Mouse (Mus musculus): ENCODE measurements at regions not wholly inside any gene's neighbourhood (a gene's known extent, or its start where the extent isn't known, plus 50 kb on each side); places are given as distances from the start of the nearest gene placed in this dataset.

DNA sequence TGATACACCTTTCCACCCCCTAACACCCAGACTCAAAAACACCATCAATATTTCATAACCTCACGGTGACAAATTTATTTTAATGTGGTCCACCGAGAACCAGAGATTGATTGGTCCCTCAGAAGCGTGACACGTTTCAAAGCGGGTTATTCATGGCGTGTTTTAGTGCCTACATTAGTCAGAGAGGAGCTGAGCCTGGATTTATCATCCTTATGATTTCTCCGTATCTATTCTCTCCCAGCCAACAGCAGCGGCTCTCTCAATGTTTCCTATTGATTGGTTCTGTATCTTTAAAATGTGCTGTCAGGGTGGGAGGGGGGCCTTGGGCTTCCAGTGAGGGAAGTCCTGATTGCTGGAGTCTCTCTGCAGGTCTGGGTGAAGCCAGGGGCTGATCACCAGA lies 219.9 kb downstream of the Dhx35 start:
- in situ Hi-C loops (cut with MboI; ENCODE audit: low sequenced_read_pairs) = no loop called here

GRCm38 (mm10) chr2:159019921-159020534 lies 225.4 kb downstream of the Dhx35 start:
- in situ Hi-C loops (cut with MboI; ENCODE audit: low sequenced_read_pairs) = no loop called here

- in situ Hi-C loops (cut with MboI; ENCODE audit: low sequenced_read_pairs) = no loop called here
These were observed 237.5 kb downstream of the Dhx35 start for GRCm38 (mm10) chr2:159032147-159032546.

- in situ Hi-C loops (cut with MboI; ENCODE audit: low sequenced_read_pairs) = no loop called here
These were observed 245.3 kb downstream of the Dhx35 start for GRCm38 (mm10) chr2:159039916-159040315.

- in situ Hi-C loops (cut with MboI; ENCODE audit: low sequenced_read_pairs) = loop anchor here (10.0 kb wide), 2 partner anchors 139 to 1541 kb away; no protein-coding TSS in a partner anchor
These were observed 258.9 kb downstream of the Dhx35 start for GRCm38 (mm10) chr2:159053534-159053933.

- in situ Hi-C loops (cut with MboI; ENCODE audit: low sequenced_read_pairs) = loop anchor here (10.0 kb wide), 2 partner anchors 139 to 1541 kb away; no protein-coding TSS in a partner anchor
These were observed 259.3 kb downstream of the Dhx35 start for GRCm38 (mm10) chr2:159053936-159054335.

GRCm38 (mm10) chr2:159054451-159054850 lies 259.8 kb downstream of the Dhx35 start:
- in situ Hi-C loops (cut with MboI; ENCODE audit: low sequenced_read_pairs) = loop anchor here (10.0 kb wide), 2 partner anchors 140 to 1540 kb away; no protein-coding TSS in a partner anchor

DNA sequence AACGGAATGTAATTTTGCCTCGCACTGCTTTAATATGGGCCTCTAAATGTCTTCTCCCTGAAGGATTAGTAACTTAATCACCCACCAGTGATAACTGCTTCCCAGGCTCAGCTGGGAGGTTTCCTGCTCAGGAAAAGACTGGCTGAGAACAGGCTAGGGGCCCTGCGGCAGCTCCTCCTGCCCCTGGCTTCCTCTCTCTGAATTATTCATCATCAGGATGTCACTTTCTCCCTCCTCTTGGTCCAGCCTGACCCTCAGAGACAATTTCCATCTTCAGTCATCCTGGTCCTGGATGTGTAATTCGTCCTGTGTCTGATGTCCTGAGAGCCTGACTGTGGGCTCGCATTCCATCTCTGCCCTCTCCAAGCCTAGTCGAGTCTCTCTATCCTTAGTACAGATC lies 261.2 kb downstream of the Dhx35 start:
- in situ Hi-C loops (cut with MboI; ENCODE audit: low sequenced_read_pairs) = loop anchor here (10.0 kb wide), 2 partner anchors 141 to 1539 kb away; no protein-coding TSS in a partner anchor

DNA sequence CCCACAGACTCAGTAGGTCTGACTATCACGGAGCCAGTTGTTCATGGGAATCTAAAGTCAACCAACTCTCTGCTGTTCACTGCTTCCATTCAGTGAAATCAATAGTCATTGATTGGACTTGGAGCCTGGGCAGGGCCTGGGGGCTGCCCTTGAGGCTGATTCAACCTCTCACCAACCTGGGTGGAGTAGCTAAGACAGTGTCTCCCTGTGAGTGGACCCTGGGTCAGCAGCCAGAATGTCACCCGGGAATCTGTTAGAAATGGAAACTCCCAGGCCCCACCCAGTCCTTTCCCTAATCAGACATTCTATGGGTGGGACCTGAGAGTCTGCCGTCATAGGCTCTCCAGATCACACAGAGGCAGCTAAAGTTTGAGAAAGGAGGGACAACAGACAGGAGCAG lies 262.4 kb downstream of the Dhx35 start:
- in situ Hi-C loops (cut with MboI; ENCODE audit: low sequenced_read_pairs) = loop anchor here (10.0 kb wide), 2 partner anchors 142 to 1538 kb away; no protein-coding TSS in a partner anchor

- in situ Hi-C loops (cut with MboI; ENCODE audit: low sequenced_read_pairs) = loop anchor here (10.0 kb wide), 2 partner anchors 143 to 1537 kb away; no protein-coding TSS in a partner anchor
These were observed 262.9 kb downstream of the Dhx35 start for GRCm38 (mm10) chr2:159057506-159057905.

GRCm38 (mm10) chr2:159062266-159062665 lies 267.7 kb downstream of the Dhx35 start:
- in situ Hi-C loops (cut with MboI; ENCODE audit: low sequenced_read_pairs) = no loop called here

GRCm38 (mm10) chr2:159062666-159063065 lies 268.1 kb downstream of the Dhx35 start:
- in situ Hi-C loops (cut with MboI; ENCODE audit: low sequenced_read_pairs) = no loop called here

GRCm38 (mm10) chr2:159064403-159064970 lies 269.9 kb downstream of the Dhx35 start:
- in situ Hi-C loops (cut with MboI; ENCODE audit: low sequenced_read_pairs) = no loop called here

- in situ Hi-C loops (cut with MboI; ENCODE audit: low sequenced_read_pairs) = no loop called here
These were observed 272.9 kb downstream of the Dhx35 start for GRCm38 (mm10) chr2:159067506-159067905.

DNA sequence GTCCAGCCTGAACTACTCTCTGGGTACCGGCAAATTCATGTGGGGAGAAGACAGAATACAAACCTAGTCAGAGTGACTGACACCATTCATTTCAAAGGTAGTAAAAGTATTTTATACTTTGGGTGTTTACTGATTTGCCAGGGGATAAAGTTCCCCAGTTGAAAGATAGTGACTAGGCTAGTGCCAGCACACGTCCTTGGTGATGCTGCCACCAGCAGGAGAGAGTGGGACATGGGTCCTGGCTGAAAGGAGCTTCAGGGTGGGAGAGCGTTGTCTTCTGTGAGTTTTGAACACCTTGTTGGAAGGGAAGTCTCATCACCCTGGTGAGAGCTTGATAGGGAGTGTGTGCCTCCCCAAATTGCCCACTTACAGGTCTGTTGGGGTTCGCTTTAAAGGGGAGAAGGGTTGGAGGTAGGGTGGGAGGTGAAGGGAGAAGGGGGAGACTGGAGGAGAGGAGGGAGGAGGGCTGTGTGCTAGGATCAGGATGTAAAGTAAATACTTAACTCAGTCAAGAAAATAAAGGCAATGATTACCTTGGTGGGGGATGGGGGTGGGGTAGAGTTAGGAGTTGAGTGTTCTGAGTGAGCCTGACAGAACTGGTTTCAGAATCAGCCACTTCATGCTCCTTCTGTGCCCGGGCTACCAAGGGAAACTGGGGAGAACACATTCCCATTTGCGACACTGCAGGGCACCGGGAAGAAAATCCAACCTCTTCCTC lies 273.9 kb downstream of the Dhx35 start:
- in situ Hi-C loops (cut with MboI; ENCODE audit: low sequenced_read_pairs) = no loop called here

- in situ Hi-C loops (cut with MboI; ENCODE audit: low sequenced_read_pairs) = no loop called here
These were observed 274.6 kb downstream of the Dhx35 start for GRCm38 (mm10) chr2:159069180-159069579.

- in situ Hi-C loops (cut with MboI; ENCODE audit: low sequenced_read_pairs) = no loop called here
These were observed 278.5 kb downstream of the Dhx35 start for GRCm38 (mm10) chr2:159072997-159073690.

GRCm38 (mm10) chr2:159079836-159080235 lies 285.2 kb downstream of the Dhx35 start:
- in situ Hi-C loops (cut with MboI; ENCODE audit: low sequenced_read_pairs) = no loop called here

- in situ Hi-C loops (cut with MboI; ENCODE audit: low sequenced_read_pairs) = no loop called here
These were observed 286.4 kb downstream of the Dhx35 start for GRCm38 (mm10) chr2:159080784-159081544.

GRCm38 (mm10) chr2:159086836-159087235 lies 292.2 kb downstream of the Dhx35 start:
- in situ Hi-C loops (cut with MboI; ENCODE audit: low sequenced_read_pairs) = no loop called here

All from CH12F3 (cell line).